Mouse (Mus musculus) limb, embryonic 13.5 days (tissue): ENCODE data around the gene Slc27a2. TPM values are rescaled to one million over a fixed set of nuclear protein-coding genes. Genes with fewer than 3 reads are reported as not detected.

ENCODE experiments used
- ATAC-seq: fragments of 200-750 bp; cut with Nextera tagmentation; 2 replicates; pipeline ENCODE4 v1.8.0; 2017; ENCODE audit warnings: low read depth, moderate number of reproducible peaks, moderate TSS enrichment; ENCODE audit not compliant: low FRiP score
- H3K27ac ChIP-seq: fragments of 300-500 bp; sonication (generic); 2 replicates; pipeline ENCODE4 v1.5.1; 2015; ENCODE audit warnings: inconsistent platforms, mild to moderate bottlenecking, moderate library complexity
- H3K27me3 ChIP-seq: fragments of 300-500 bp; sonication (generic); 2 replicates; pipeline ENCODE4 v1.6.1; 2015; ENCODE audit warnings: mild to moderate bottlenecking, inconsistent platforms
- H3K36me3 ChIP-seq: fragments of 300-500 bp; sonication (generic); 2 replicates; pipeline ENCODE4 v1.6.1; 2015; ENCODE audit warnings: inconsistent platforms, mild to moderate bottlenecking, moderate library complexity
- H3K4me1 ChIP-seq: fragments of 300-500 bp; sonication (generic); 2 replicates; pipeline ENCODE4 v1.6.1; 2015; ENCODE audit warnings: inconsistent platforms
- H3K4me2 ChIP-seq: fragments of 300-500 bp; sonication (generic); replicated peaks from 2 replicates; pipeline ENCODE4 v1.6.1; 2015; ENCODE audit warnings: inconsistent platforms, mild to moderate bottlenecking, moderate library complexity
- H3K4me3 ChIP-seq: fragments of 300-500 bp; sonication (generic); 2 replicates; pipeline ENCODE4 v1.5.1; 2015; ENCODE audit warnings: moderate library complexity, mild to moderate bottlenecking, inconsistent platforms
- H3K9ac ChIP-seq: fragments of 300-500 bp; sonication (generic); 2 replicates; pipeline ENCODE4 v1.6.1; 2015; ENCODE audit warnings: mild to moderate bottlenecking, inconsistent platforms
- H3K9me3 ChIP-seq: fragments of 300-500 bp; sonication (generic); 2 replicates; pipeline ENCODE4 v1.6.1; 2016; ENCODE audit warnings: inconsistent platforms
- WGBS: fragments of 180-500 bp; shearing (Covaris S2); methylation state at CpG from one replicate; pipeline ENCODE4 v1.1.7; 2015; 5-methylcytosine and 5-hydroxymethylcytosine counted together
- polyA plus RNA-seq: library from polyadenylated mRNA; unstranded; fragments of >200 nt; fragmentation: Nextera tagmentation; extraction: Ambion mirVana; gene quantifications from 2 replicates; pipeline ENCODE4 v1.2.1, GENCODE M21; 2015

Gene Slc27a2
- polyA plus RNA-seq, 1 experiment from 2014 or later: 0.83 TPM

DNA sequence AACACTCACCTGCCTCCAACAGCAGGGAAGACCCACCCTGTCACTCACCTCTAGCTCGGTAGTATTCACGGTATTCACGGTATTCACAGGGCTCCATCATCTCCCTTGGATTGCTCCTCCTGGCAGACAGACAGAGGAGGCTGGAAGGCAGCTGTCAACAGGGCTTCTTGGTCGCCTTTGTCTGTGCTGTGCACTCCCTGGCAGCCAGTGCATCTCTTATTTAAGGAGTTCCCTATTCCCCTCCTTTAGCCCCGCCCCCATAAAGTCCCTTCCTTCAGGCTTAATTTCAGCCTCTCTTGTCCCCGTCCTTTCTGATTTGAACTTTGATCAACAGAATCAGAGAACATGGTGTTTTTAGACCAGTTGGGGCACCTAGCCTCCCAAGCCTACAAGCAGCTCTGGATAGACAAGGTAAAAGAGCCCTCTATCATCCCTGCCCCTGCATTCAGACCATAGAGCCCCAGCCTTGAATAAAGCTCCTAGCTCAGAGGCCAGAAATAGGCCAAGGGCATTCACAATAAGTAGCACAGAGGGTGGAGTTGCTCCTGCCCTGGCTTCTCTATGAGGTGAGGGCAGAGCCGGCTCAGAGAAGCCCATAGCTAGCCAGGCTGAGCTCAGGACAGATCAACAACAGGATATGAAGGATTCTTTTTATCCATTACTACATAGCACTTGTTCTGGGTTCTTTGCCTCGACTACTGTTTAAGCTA is 66.4 kb downstream of the Slc27a2 start:
- Histone ChIP-seq H3K4me2 (no peak overlapping the region), H3K27ac (no peak overlapping the region), H3K36me3 (no peaks in the 10 kb centered on the region), H3K27me3 (no peaks in the 10 kb centered on the region), H3K4me3 (no peak overlapping the region), H3K9ac (no peak overlapping the region), H3K4me1 (no peaks in the 10 kb centered on the region), H3K9me3 (no peaks in the 10 kb centered on the region)
- WGBS: 44% methylated on average over 8 of the region's 8 CpGs
- no peak for ATAC-seq

DNA sequence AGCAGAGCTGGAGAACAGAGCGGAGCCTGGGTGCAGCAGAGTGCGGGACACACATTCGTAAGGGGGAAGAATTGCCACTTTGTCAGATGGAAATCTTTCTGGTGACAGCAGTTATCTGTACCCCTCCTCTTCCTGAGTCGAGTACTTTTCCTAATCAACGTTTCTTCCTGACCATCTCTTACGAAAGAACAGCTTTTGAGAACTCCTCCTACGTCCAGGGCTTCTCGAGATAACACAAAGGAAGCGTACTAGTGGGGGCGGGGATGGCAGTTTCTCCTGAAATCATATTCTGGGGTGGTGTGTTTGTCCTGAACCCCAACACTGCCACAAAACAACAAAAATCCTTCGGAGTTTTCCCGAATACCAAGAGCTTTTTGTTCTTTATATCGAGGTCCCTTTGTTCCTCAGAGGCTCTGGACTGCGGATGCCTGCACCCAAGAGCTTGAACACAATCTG is 67.1 kb downstream of the Slc27a2 start, which contains the start of gene Hdc:
Gene Hdc (minus strand): TSS at position 51 of the 456 bp plus-strand sequence.
- Histone ChIP-seq H3K9me3 (no peaks in the 10 kb centered on the region), H3K4me3 (no peak within 1 kb of the TSS), H3K27ac (no peak within 1 kb of the TSS), H3K27me3 (no peaks in the 10 kb centered on the region), H3K36me3 (no peaks in the 10 kb centered on the region), H3K4me2 (no peak within 1 kb of the TSS), H3K9ac (no peak within 1 kb of the TSS), H3K4me1 (no peaks in the 10 kb centered on the region)
- no peak for ATAC-seq
- 81% methylated on average over 14 of the region's 14 CpGs for WGBS

DNA sequence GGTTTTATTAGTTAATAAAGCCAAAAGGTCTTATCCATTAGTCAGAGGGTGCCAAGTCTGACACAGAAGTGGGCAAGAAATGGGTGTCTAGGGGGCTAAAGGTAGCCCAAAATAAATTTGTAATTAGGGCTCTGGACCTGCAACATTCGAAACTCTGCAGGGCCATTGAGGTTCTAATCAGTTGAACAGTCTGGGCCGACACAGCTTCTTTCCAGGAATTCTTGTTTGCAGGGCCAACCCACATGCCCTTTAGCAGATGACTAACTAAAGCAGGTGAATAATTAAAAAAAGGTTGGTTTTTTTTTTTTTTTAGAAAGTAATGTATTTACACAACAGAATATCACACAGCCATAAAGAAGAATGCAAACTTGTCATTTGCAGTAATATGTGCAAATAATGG is 70.2 kb downstream of the Slc27a2 start:
- 80% methylated on average over 2 of the region's 2 CpGs for WGBS
- no peaks in the 10 kb centered on the region for H3K27me3 ChIP-seq
- no peak overlapping the region for H3K4me3 ChIP-seq
- H3K4me1 ChIP-seq: no peaks in the 10 kb centered on the region; the same call in 1 of the 2 replicates
- H3K9ac ChIP-seq: no peak overlapping the region
- no peak overlapping the region for H3K27ac ChIP-seq
- H3K36me3 ChIP-seq: peaks cover 3% of the 10 kb centered on the region; the same call in 1 of the 2 replicates
- no peak for ATAC-seq
- no peaks in the 10 kb centered on the region for H3K9me3 ChIP-seq
- no peak overlapping the region for H3K4me2 ChIP-seq

DNA sequence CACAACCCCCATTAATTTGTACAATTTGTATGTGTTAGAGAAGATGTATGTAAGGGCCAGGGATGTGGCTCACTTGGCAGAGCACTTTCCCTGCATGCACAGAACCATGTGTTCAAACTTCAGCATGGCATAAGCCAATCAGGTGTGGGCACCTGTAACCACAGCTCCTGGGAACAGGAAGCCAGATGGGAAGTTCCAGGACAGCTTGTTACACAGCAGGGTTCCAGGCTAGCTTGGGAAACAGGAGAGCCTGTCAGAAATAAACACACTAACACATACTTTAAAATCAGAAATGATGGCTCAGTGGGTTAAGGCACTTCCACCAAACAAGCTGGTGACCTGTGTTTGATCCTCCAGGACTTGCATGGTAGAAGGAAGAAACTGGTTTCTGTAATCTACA is 70.9 kb downstream of the Slc27a2 start:
- ATAC-seq: no peak
- no peaks in the 10 kb centered on the region for H3K9me3 ChIP-seq
- H3K36me3 ChIP-seq: peaks cover 3% of the 10 kb centered on the region; the same call in 1 of the 2 replicates
- peaks cover 7% of the 10 kb centered on the region for H3K4me1 ChIP-seq
- H3K9ac ChIP-seq: no peak overlapping the region
- H3K27me3 ChIP-seq: no peaks in the 10 kb centered on the region
- H3K4me3 ChIP-seq: no peak overlapping the region
- no peak overlapping the region for H3K27ac ChIP-seq
- no peak overlapping the region for H3K4me2 ChIP-seq

DNA sequence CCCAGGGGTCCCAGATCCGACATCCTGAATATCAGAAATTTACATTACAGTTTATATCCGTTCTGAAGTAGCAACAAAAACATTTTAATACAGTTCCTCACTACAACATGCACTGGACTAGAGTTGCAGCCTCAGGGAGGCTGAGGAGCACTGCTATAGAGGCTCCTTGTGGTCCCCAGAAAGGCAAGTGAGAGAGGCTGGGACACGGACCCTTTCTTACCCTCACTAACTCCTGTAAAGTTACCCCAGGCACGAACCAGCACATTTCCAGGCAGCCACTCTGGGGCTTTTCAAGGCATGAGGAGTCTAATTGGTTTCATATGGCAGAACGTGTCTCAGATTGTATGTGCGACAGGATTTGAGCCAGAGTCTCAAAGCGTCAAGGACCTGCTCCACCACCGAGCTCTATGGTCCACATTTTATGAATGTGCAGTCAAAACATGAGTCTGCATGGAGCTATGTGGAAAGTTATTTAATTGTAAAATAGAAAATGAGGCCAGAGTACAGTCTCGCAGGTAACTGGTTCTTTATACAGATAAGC is 76.3 kb downstream of the Slc27a2 start:
- peak; percentile 80 for ATAC-seq
- WGBS: 23% methylated on average over 9 of the region's 9 CpGs
- H3K4me1 ChIP-seq: peaks cover 19% of the 10 kb centered on the region

DNA sequence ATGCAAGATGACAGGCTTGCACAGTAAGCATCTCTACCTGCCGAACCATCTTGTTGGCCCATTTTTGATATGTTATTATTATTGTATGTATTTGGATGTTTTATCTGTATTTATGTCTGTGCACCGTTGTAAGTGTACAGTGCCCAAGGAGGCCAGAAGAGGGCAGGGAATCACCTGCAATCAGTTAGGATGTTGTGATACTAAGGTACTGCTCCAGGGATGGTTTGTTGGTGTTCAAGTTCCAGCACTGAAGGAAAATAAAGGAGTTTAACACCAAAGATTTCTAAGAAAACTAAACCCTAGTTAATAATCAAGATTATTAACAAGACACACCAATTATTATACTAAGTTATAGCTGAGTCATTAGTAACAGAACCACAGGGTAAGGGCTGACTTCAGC is 81.0 kb downstream of the Slc27a2 start:
- H3K4me3 ChIP-seq: no peak overlapping the region
- H3K9ac ChIP-seq: no peak overlapping the region
- no peaks in the 10 kb centered on the region for H3K27me3 ChIP-seq
- H3K27ac ChIP-seq: no peak overlapping the region
- peaks cover 12% of the 10 kb centered on the region for H3K4me1 ChIP-seq
- WGBS: 78% methylated on average over 2 of the region's 2 CpGs
- peaks cover 52% of the 10 kb centered on the region for H3K36me3 ChIP-seq
- H3K4me2 ChIP-seq: no peak overlapping the region
- H3K9me3 ChIP-seq: no peaks in the 10 kb centered on the region
- ATAC-seq: no peak

More for the DNA sequence above, 76.3 kb downstream of the Slc27a2 start:
- no peak overlapping the region for H3K4me3 ChIP-seq
- no peak overlapping the region for H3K9ac ChIP-seq
- H3K4me2 ChIP-seq: 0 out of 2 replicates have a peak overlapping the region, but pooled peaks have one; percentile 12
- H3K36me3 ChIP-seq: peaks cover 25% of the 10 kb centered on the region
- H3K9me3 ChIP-seq: no peaks in the 10 kb centered on the region
- H3K27ac ChIP-seq: peak overlapping the region; percentile 71; the same call in 1 of the 2 replicates
- H3K27me3 ChIP-seq: no peaks in the 10 kb centered on the region

DNA sequence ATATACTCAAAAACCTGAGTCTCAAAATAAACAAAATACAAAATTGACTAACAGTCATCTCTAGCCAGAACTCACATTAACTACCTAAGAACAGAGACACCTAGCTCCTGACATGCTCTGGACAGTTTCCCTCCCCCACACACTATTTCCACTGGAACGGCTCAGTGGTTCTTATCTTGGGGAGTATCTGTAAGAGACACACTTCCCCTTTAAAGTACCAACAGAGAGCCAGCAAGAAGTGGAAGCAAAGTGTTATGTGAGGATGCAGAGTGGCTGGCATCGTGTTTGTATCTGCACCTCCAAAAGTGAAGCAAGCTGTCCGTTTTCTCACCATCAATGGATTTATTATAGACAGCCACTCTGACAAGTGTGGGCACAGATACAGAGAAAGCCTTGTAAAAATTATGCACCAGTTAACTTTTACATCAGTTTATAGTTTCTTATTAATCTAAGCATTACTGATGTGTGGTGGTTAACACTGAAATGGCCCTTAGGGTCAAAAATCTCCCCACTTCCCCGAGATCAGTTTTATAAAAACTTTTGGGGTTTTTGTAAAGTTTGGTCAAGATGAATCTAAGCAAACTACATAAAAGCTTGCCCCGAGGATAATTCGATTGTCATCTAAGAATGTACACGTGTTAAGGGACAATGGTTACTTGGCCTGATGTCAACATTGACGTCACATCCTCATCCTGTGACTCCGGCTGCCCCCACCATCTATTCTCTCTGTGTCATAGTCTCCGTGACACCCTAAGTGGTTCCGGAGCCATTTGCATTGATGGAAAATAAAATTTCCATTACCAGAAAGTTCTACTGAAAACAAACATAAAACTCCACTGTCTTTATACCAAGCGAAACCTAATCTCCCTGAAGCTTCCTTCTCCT is 84.0 kb downstream of the Slc27a2 start:
- WGBS: 80% methylated on average over 12 of the region's 12 CpGs
- ATAC-seq: no peak
- H3K4me1 ChIP-seq: no peaks in the 10 kb centered on the region
- peaks cover 69% of the 10 kb centered on the region for H3K36me3 ChIP-seq
- H3K4me3 ChIP-seq: no peak overlapping the region
- no peaks in the 10 kb centered on the region for H3K27me3 ChIP-seq
- no peak overlapping the region for H3K27ac ChIP-seq
- no peak overlapping the region for H3K9ac ChIP-seq
- H3K9me3 ChIP-seq: no peaks in the 10 kb centered on the region
- H3K4me2 ChIP-seq: no peak overlapping the region

Other genes with a start within 250 kb of the Slc27a2 start
- 0.22 and 0.41 TPM in 2 replicates for gene Atp8b4, start 51.7 kb upstream of the Slc27a2 start, polyA plus RNA-seq
- 3.9 and 5.0 TPM in 2 replicates for gene Hdc, start 66.9 kb downstream of the Slc27a2 start, polyA plus RNA-seq
- gene Gabpb1, start 123.9 kb downstream of the Slc27a2 start, polyA plus RNA-seq: 68.2 and 69.6 TPM in 2 replicates
- 36.6 and 38.6 TPM in 2 replicates for gene Usp8, start 154.9 kb downstream of the Slc27a2 start, polyA plus RNA-seq
- gene Usp50, start 231.1 kb downstream of the Slc27a2 start, polyA plus RNA-seq: 2.6 and 2.8 TPM in 2 replicates